ENCODE assay signal across 26 mouse cellular contexts in genomic region chr1:189351804-189352203, GRCm38 (mm10). TPM values are rescaled to one million over a fixed set of nuclear protein-coding genes. Genes with fewer than 3 reads are reported as not detected.
A peak's percentile ranks its signal among the peaks of the same experiment; 100 is the strongest.
DNase-seq lines count a peak whose midpoint lies in the region; ATAC-seq lines count a peak whose summit lies in the region.
"Had no signal": no experiment of that assay in that cellular context is flagged by ENCODE, and none has a peak within 500 bp of the region (broad histone marks: within the 10 kb centered on the region; RNA-seq: fewer than 3 reads in every experiment).

No protein-coding gene starts in this region.

- peak; percentile 12 for DNase-seq in embryo, embryonic 10 days (ENCODE audit: low spot score)
- no peak for DNase-seq in embryo, embryonic 9.5 days (ENCODE audit: extremely low spot score)
- DNase-seq in heart, postnatal 10 days: no peak
- no peak for DNase-seq in heart, postnatal 14 days
- DNase-seq: adrenal gland, adult 8-10 months; adrenal gland, postnatal 14 days; adrenal gland, postnatal 36 days; B cell, adult 2 months; cerebellum, adult 11-12 months; cerebellum, adult 2 months; cerebellum, adult 9-10 months; cerebellum, postnatal 10 days; cerebellum, postnatal 25 days; embryo, embryonic 11 days; forebrain, postnatal 0 days had no signal

- no peaks in the 10 kb centered on the region for H3K9me3 ChIP-seq in heart, embryonic 11.5 days (replicated peaks; ENCODE audit: control insufficient read depth, low read length)
- peaks cover 2% of the 10 kb centered on the region; the same call in 1 of the 2 replicates for H3K9me3 ChIP-seq in heart, embryonic 13.5 days
- H3K9me3 ChIP-seq: embryonic facial prominence, embryonic 10.5 days; embryonic facial prominence, embryonic 12.5 days; forebrain, embryonic 13.5 days; forebrain, embryonic 15.5 days had no signal

- H3K36me3 ChIP-seq in heart, embryonic 11.5 days (ENCODE audit: control insufficient read depth, insufficient read depth, low read length): no peaks in the 10 kb centered on the region
- no peaks in the 10 kb centered on the region for H3K36me3 ChIP-seq in heart, embryonic 13.5 days
- H3K36me3 ChIP-seq: embryonic facial prominence, embryonic 10.5 days; embryonic facial prominence, embryonic 12.5 days; forebrain, embryonic 15.5 days; G1E had no signal

- H3K9ac ChIP-seq in heart, embryonic 11.5 days (ENCODE audit: low read depth, low read length): no peak overlapping the region
- no peak overlapping the region for H3K9ac ChIP-seq in heart, embryonic 13.5 days
- H3K9ac ChIP-seq: embryonic facial prominence, embryonic 12.5 days; forebrain, embryonic 13.5 days; forebrain, embryonic 15.5 days; forebrain, postnatal 0 days had no signal

- H3K4me1 ChIP-seq in heart, embryonic 11.5 days (ENCODE audit: control insufficient read depth, insufficient read depth, low read length): peaks cover 12% of the 10 kb centered on the region; the same call in 1 of the 2 replicates
- peaks cover 16% of the 10 kb centered on the region for H3K4me1 ChIP-seq in heart, embryonic 13.5 days
- H3K4me1 ChIP-seq: embryonic facial prominence, embryonic 10.5 days; embryonic facial prominence, embryonic 12.5 days; forebrain, embryonic 13.5 days; forebrain, embryonic 15.5 days had no signal

- H3K27ac ChIP-seq in heart, embryonic 11.5 days (ENCODE audit: low read depth, low read length): no peak overlapping the region
- H3K27ac ChIP-seq in heart, embryonic 13.5 days (replicated peaks): no peak overlapping the region
- H3K27ac ChIP-seq: embryonic facial prominence, embryonic 10.5 days; embryonic facial prominence, embryonic 12.5 days; forebrain, embryonic 13.5 days; forebrain, embryonic 15.5 days had no signal

- no peak overlapping the region; the same call in 1 of the 2 replicates for H3K4me2 ChIP-seq in heart, embryonic 11.5 days
- 0 out of 2 replicates have a peak overlapping the region, but pooled peaks have one; percentile 6 for H3K4me2 ChIP-seq in heart, embryonic 13.5 days
- H3K4me2 ChIP-seq: embryonic facial prominence, embryonic 12.5 days; forebrain, embryonic 13.5 days; forebrain, embryonic 15.5 days had no signal

- 0 out of 2 replicates have a peak, but pooled peaks cover 2% of the 10 kb centered on the region for H3K27me3 ChIP-seq in heart, embryonic 11.5 days (ENCODE audit: control insufficient read depth, insufficient read depth, low read length)
- H3K27me3 ChIP-seq in heart, embryonic 13.5 days (replicated peaks): 0 out of 2 replicates have a peak, but pooled peaks cover 3% of the 10 kb centered on the region
- H3K27me3 ChIP-seq: CH12.LX; embryonic facial prominence, embryonic 12.5 days; forebrain, embryonic 13.5 days; forebrain, embryonic 15.5 days had no signal

- 25% methylated on average over 6 of the region's 6 CpGs for WGBS in heart, embryonic 11.5 days (ENCODE audit: insufficient replicate concordance)
- 19% methylated on average over 6 of the region's 6 CpGs for WGBS in heart, embryonic 13.5 days

- H3K4me3 ChIP-seq in heart, embryonic 11.5 days (ENCODE audit: low read depth, low read length): no peak overlapping the region
- no peak overlapping the region for H3K4me3 ChIP-seq in heart, embryonic 13.5 days
- H3K4me3 ChIP-seq: embryonic facial prominence, embryonic 10.5 days; embryonic facial prominence, embryonic 12.5 days; forebrain, embryonic 13.5 days; forebrain, embryonic 15.5 days had no signal

- 0 out of 2 replicates have a peak, but pooled peaks have one; percentile 55 for ATAC-seq in heart, embryonic 11.5 days (replicated peaks; ENCODE audit: insufficient number of reproducible peaks, low FRiP score, low TSS enrichment)
- no peak for ATAC-seq in heart, embryonic 13.5 days (ENCODE audit: extremely low read depth, insufficient number of reproducible peaks, low FRiP score, low TSS enrichment)
- ATAC-seq: activated CD4-positive, CD25-positive, alpha-beta regulatory T cell, adult 4 months; CD4-positive, CD25-positive, alpha-beta regulatory T cell, adult 4 months; forebrain, embryonic 13.5 days; forebrain, embryonic 15.5 days; forebrain, postnatal 0 days; Patski had no signal

- intact Hi-C loops in heart, postnatal 10 days (cut with DNase I): no loop called here
- intact Hi-C loops in heart, postnatal 14 days (cut with DNase I): no loop called here

RNA-seq across cellular contexts. Expression of gene Kcnk2, which starts 50.3 kb away (rescaled TPM):
- polyA plus RNA-seq in heart, embryonic 11.5 days (2014; fragmentation: Nextera tagmentation; extraction: Ambion mirVana): 0.70 and 0.80 TPM in 2 replicates
- 1 to 10 TPM; 4.5 to 7.1 TPM for total RNA-seq in heart, postnatal 10 days (2021)
- polyA plus RNA-seq in heart, embryonic 13.5 days (2015; fragmentation: Nextera tagmentation; extraction: Ambion mirVana): 0.51 and 0.55 TPM in 2 replicates
- total RNA-seq in heart, postnatal 14 days (2021): 1 to 10 TPM; 3.2 to 3.8 TPM
- total RNA-seq: CH12.LX had no signal
- polyA plus RNA-seq: CD4-positive, CD25-positive, alpha-beta regulatory T cell, adult 4 months; G1E; Patski had no signal
